Mouse (Mus musculus): ENCODE results near the gene Emg1.

Emg1 gene

GRCm38 (mm10) chr6:124740888-124741761 is 29.1 kb upstream of the Emg1 start, which contains the start of gene Grcc10:
TSS of gene Grcc10 (minus strand) at chr6:124741374.
- peak; percentile 89 to 91 for DNase-seq (ENCODE audit: low spot score in 2 of 2)

GRCm38 (mm10) chr6:124740211-124740887 is 28.4 kb upstream of the Emg1 start:
- peak; percentile 59 to 68 for DNase-seq (ENCODE audit: low spot score in 2 of 2)

- DNase-seq (ENCODE audit: low spot score in 2 of 2): no peak
These were observed 27.3 kb upstream of the Emg1 start for GRCm38 (mm10) chr6:124739231-124739796.

GRCm38 (mm10) chr6:124738511-124739023 is 26.6 kb upstream of the Emg1 start, which contains the start of gene Ptpn6:
TSS of gene Ptpn6 (minus strand) at chr6:124738714.
- DNase-seq (ENCODE audit: low spot score in 2 of 2): peak in 1 of 2 experiments; percentile 58

- DNase-seq (ENCODE audit: low spot score in 2 of 2): no peak
These were observed 25.1 kb upstream of the Emg1 start for GRCm38 (mm10) chr6:124737040-124737439.

GRCm38 (mm10) chr6:124734417-124734816 is 22.4 kb upstream of the Emg1 start:
- DNase-seq (ENCODE audit: low spot score in 2 of 2): no peak

- DNase-seq (ENCODE audit: low spot score in 2 of 2): peak; percentile 96
These were observed 20.7 kb upstream of the Emg1 start for GRCm38 (mm10) chr6:124732476-124733370.

GRCm38 (mm10) chr6:124731038-124731437 is 19.1 kb upstream of the Emg1 start:
- DNase-seq (ENCODE audit: low spot score in 2 of 2): no peak

- DNase-seq (ENCODE audit: low spot score in 2 of 2): peak; percentile 86 to 91
These were observed 18.1 kb upstream of the Emg1 start for GRCm38 (mm10) chr6:124729850-124730705.

- no peak for DNase-seq (ENCODE audit: low spot score in 2 of 2)
These were observed 16.6 kb upstream of the Emg1 start for GRCm38 (mm10) chr6:124728621-124729020.

GRCm38 (mm10) chr6:124724472-124724871 is 12.5 kb upstream of the Emg1 start:
- no peak for DNase-seq (ENCODE audit: low spot score in 2 of 2)

GRCm38 (mm10) chr6:124723541-124723940 is 11.6 kb upstream of the Emg1 start:
- peak; percentile 79 to 86 for DNase-seq (ENCODE audit: low spot score in 2 of 2)

- DNase-seq (ENCODE audit: low spot score in 2 of 2): no peak
These were observed 11.0 kb upstream of the Emg1 start for GRCm38 (mm10) chr6:124722876-124723473.

GRCm38 (mm10) chr6:124720904-124721303 is 8.9 kb upstream of the Emg1 start:
- DNase-seq (ENCODE audit: low spot score in 2 of 2): peak; percentile 84 to 86

GRCm38 (mm10) chr6:124719354-124719978 is 7.5 kb upstream of the Emg1 start:
- DNase-seq (ENCODE audit: low spot score in 2 of 2): no peak

- no peak for DNase-seq (ENCODE audit: low spot score in 2 of 2)
These were observed 6.7 kb upstream of the Emg1 start for GRCm38 (mm10) chr6:124718703-124719102.

GRCm38 (mm10) chr6:124717968-124718367 is 6.0 kb upstream of the Emg1 start:
- DNase-seq (ENCODE audit: low spot score in 2 of 2): no peak

GRCm38 (mm10) chr6:124716864-124717490 is 5.0 kb upstream of the Emg1 start:
- peak; percentile 69 to 74 for DNase-seq (ENCODE audit: low spot score in 2 of 2)

GRCm38 (mm10) chr6:124712918-124713317 is 940 bp upstream of the Emg1 start:
- no peak for DNase-seq (ENCODE audit: low spot score in 2 of 2)
